Mouse (Mus musculus): Measurements from ENCODE around the gene Mst1. TPM values are rescaled to one million over a fixed set of nuclear protein-coding genes. Genes with fewer than 3 reads are reported as not detected.

The Mst1 gene
- polyA plus RNA-seq, 1 experiment = 2.4 TPM

DNA sequence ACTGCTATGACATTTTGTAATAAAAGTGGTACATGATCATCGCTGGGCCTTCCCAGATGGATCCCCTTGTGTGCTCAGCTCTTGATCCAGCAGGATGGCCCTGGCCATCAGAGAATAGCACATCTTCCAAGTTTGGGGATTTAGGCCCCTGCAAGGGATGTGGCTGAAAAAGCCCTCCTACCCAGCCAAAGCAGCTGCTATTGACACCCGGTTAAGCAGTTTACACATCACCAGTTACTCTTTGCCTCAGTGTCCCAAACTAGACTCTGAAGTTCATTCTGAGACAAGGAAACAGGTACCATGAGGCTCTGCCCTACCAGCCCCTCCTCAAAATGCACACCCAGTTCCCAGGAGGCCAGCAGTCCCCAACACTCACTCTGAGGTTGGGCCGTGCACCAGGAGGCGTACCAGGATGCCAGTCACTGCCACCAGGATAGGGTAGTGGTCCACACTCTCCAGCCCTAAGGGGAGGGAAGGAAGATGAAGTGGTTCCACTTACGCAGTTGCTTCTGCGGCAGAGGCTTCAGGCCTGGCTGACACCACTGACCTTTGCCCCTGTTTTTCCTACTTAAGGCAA lies 24.5 kb upstream of the Mst1 start:
- H3K4me1 ChIP-seq (ENCODE audit: control insufficient read depth) = peaks cover 40% of the 10 kb centered on the region
- H3K4me3 ChIP-seq (replicated peaks) = no peak overlapping the region
- no peaks in the 10 kb centered on the region for H3K9me3 ChIP-seq (ENCODE audit: control insufficient read depth, low read length)
- H3K36me3 ChIP-seq (ENCODE audit: control insufficient read depth) = peaks cover 100% of the 10 kb centered on the region
- no peak for TF ChIP-seq GATA1 (IDR thresholded peaks at IDR 0.05; ENCODE audit: low read length)
- no peak for TF ChIP-seq TAL1 (IDR thresholded peaks at IDR 0.05; ENCODE audit: low read length)
- H3K27me3 ChIP-seq (ENCODE audit: control insufficient read depth) = no peaks in the 10 kb centered on the region; the same call in 1 of the 2 replicates

GRCm38 (mm10) chr9:108056361-108057261 lies 23.6 kb upstream of the Mst1 start:
- peaks cover 100% of the 10 kb centered on the region for H3K36me3 ChIP-seq (ENCODE audit: control insufficient read depth)
- TF ChIP-seq GATA1 (IDR thresholded peaks at IDR 0.05; ENCODE audit: low read length) (no peak), TAL1 (IDR thresholded peaks at IDR 0.05; ENCODE audit: low read length) (no peak)
- H3K27me3 ChIP-seq (ENCODE audit: control insufficient read depth) = no peaks in the 10 kb centered on the region; the same call in 1 of the 2 replicates
- H3K9me3 ChIP-seq (ENCODE audit: control insufficient read depth, low read length) = no peaks in the 10 kb centered on the region
- peaks cover 34% of the 10 kb centered on the region for H3K4me1 ChIP-seq (ENCODE audit: control insufficient read depth)
- H3K4me3 ChIP-seq (replicated peaks) = no peak overlapping the region

GRCm38 (mm10) chr9:108057262-108057562 lies 23.0 kb upstream of the Mst1 start:
- peaks cover 100% of the 10 kb centered on the region for H3K36me3 ChIP-seq (ENCODE audit: control insufficient read depth)
- H3K9me3 ChIP-seq (ENCODE audit: control insufficient read depth, low read length) = no peaks in the 10 kb centered on the region
- peaks cover 31% of the 10 kb centered on the region for H3K4me1 ChIP-seq (ENCODE audit: control insufficient read depth)
- no peak overlapping the region for H3K4me3 ChIP-seq (replicated peaks)
- TF ChIP-seq GATA1 (IDR thresholded peaks at IDR 0.05; ENCODE audit: low read length) = no peak
- TF ChIP-seq TAL1 (IDR thresholded peaks at IDR 0.05; ENCODE audit: low read length) = no peak
- no peaks in the 10 kb centered on the region; the same call in 1 of the 2 replicates for H3K27me3 ChIP-seq (ENCODE audit: control insufficient read depth)

GRCm38 (mm10) chr9:108058291-108058690 lies 21.9 kb upstream of the Mst1 start:
- Histone ChIP-seq H3K4me1 (ENCODE audit: control insufficient read depth) (peaks cover 28% of the 10 kb centered on the region), H3K36me3 (ENCODE audit: control insufficient read depth) (peaks cover 100% of the 10 kb centered on the region), H3K27me3 (ENCODE audit: control insufficient read depth) (no peaks in the 10 kb centered on the region; the same call in 1 of the 2 replicates), H3K9me3 (ENCODE audit: control insufficient read depth, low read length) (no peaks in the 10 kb centered on the region), H3K4me3 (replicated peaks) (no peak overlapping the region)
- TF ChIP-seq GATA1 (IDR thresholded peaks at IDR 0.05; ENCODE audit: low read length) = no peak
- TF ChIP-seq TAL1 (IDR thresholded peaks at IDR 0.05; ENCODE audit: low read length) = no peak

DNA sequence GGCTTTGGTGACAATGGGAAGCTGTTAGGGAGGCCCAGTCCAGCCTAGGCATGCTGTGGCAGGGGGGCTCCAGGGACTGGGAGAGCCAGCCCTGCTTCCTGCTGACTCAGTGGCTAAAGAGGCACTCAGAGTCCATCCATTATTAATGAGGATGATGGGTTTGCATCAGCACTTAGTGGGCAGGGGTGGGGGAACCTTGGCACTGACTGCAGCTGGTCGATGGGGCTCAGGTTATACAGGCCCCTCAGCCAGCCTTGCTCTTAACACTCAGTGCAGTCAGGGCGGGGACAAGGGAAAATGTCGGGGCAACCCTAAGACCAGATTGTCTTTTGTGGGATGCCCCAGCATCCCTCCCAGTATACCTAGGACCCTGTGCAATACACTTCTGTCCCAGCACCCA lies 18.1 kb upstream of the Mst1 start:
- TF ChIP-seq GATA1 (IDR thresholded peaks at IDR 0.05; ENCODE audit: low read length) (no peak), TAL1 (IDR thresholded peaks at IDR 0.05; ENCODE audit: low read length) (no peak)
- H3K36me3 ChIP-seq (ENCODE audit: control insufficient read depth) = peaks cover 100% of the 10 kb centered on the region
- H3K9me3 ChIP-seq (ENCODE audit: control insufficient read depth, low read length) = no peaks in the 10 kb centered on the region
- H3K27me3 ChIP-seq (ENCODE audit: control insufficient read depth) = no peaks in the 10 kb centered on the region; the same call in 1 of the 2 replicates
- H3K4me1 ChIP-seq (ENCODE audit: control insufficient read depth) = peaks cover 41% of the 10 kb centered on the region
- no peak overlapping the region for H3K4me3 ChIP-seq (replicated peaks)

DNA sequence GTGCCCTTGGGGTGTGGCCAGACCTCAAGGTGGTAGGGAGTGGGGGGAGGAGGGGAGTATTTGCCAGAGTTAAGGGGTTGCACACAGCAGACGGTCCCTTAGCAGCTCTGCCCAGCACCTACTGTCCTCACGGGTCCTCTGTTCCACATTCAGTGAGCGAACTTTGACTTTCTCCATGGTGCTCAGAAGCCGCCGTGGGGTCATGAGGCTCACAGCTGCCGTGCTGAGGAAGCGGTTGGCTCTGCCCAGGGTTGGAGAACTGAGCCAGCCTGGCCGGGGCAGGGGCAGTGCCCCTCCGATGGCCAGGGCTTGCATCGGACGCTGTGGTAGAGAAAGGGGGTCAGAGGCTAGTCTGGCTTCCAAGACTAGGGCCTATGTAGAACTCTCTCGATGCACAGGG lies 16.9 kb upstream of the Mst1 start:
- no peak for TF ChIP-seq GATA1 (IDR thresholded peaks at IDR 0.05; ENCODE audit: low read length)
- TF ChIP-seq TAL1 (IDR thresholded peaks at IDR 0.05; ENCODE audit: low read length) = no peak
- no peak overlapping the region for H3K4me3 ChIP-seq (replicated peaks)
- H3K9me3 ChIP-seq (ENCODE audit: control insufficient read depth, low read length) = no peaks in the 10 kb centered on the region
- H3K27me3 ChIP-seq (ENCODE audit: control insufficient read depth) = no peaks in the 10 kb centered on the region; the same call in 1 of the 2 replicates
- peaks cover 100% of the 10 kb centered on the region for H3K36me3 ChIP-seq (ENCODE audit: control insufficient read depth)
- peaks cover 54% of the 10 kb centered on the region for H3K4me1 ChIP-seq (ENCODE audit: control insufficient read depth)

- Histone ChIP-seq H3K4me3 (replicated peaks) (no peak overlapping the region), H3K36me3 (ENCODE audit: control insufficient read depth) (peaks cover 100% of the 10 kb centered on the region), H3K9me3 (ENCODE audit: control insufficient read depth, low read length) (no peaks in the 10 kb centered on the region), H3K27me3 (ENCODE audit: control insufficient read depth) (no peaks in the 10 kb centered on the region), H3K4me1 (ENCODE audit: control insufficient read depth) (peaks cover 68% of the 10 kb centered on the region)
- no peak for TF ChIP-seq TAL1 (IDR thresholded peaks at IDR 0.05; ENCODE audit: low read length)
- TF ChIP-seq GATA1 (IDR thresholded peaks at IDR 0.05; ENCODE audit: low read length) = no peak
These were observed 14.7 kb upstream of the Mst1 start for GRCm38 (mm10) chr9:108065491-108066011.

GRCm38 (mm10) chr9:108067199-108067598 lies 13.0 kb upstream of the Mst1 start:
- Histone ChIP-seq H3K27me3 (ENCODE audit: control insufficient read depth) (no peaks in the 10 kb centered on the region), H3K9me3 (ENCODE audit: control insufficient read depth, low read length) (no peaks in the 10 kb centered on the region), H3K4me3 (replicated peaks) (no peak overlapping the region), H3K36me3 (ENCODE audit: control insufficient read depth) (peaks cover 100% of the 10 kb centered on the region), H3K4me1 (ENCODE audit: control insufficient read depth) (peaks cover 73% of the 10 kb centered on the region)
- TF ChIP-seq GATA1 (IDR thresholded peaks at IDR 0.05; ENCODE audit: low read length) (no peak), TAL1 (IDR thresholded peaks at IDR 0.05; ENCODE audit: low read length) (no peak)

DNA sequence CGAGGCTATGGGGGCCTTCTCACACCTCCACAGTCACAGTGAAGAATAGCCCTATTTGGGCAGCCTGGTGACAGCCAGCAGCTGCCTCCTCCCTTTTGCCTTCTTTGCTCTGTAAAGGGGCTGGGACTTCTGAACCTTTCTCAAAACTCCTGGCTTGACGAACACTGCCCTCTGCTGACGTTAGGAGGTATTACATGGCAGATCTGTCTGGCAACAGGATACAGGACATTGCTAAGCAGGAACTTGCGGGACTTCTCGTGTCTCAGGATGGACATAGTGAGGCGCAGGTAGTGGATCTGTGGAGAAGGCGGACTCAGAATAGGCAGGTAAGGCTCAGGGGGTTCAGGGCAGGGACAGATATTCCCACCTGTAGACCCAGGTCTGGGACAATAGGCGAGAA lies 12.3 kb upstream of the Mst1 start:
- TF ChIP-seq GATA1 (IDR thresholded peaks at IDR 0.05; ENCODE audit: low read length) = no peak
- no peak for TF ChIP-seq TAL1 (IDR thresholded peaks at IDR 0.05; ENCODE audit: low read length)

More for the DNA sequence above, 12.3 kb upstream of the Mst1 start:
- no peaks in the 10 kb centered on the region for H3K9me3 ChIP-seq (ENCODE audit: control insufficient read depth, low read length)
- no peaks in the 10 kb centered on the region for H3K27me3 ChIP-seq (ENCODE audit: control insufficient read depth)
- no peak overlapping the region for H3K4me3 ChIP-seq (replicated peaks)
- peaks cover 100% of the 10 kb centered on the region for H3K36me3 ChIP-seq (ENCODE audit: control insufficient read depth)
- peaks cover 73% of the 10 kb centered on the region for H3K4me1 ChIP-seq (ENCODE audit: control insufficient read depth)

Data from erythroblast, embryonic 14.5 days (primary cell).